Mouse (Mus musculus): ENCODE data around the gene Plbd1.

Gene Plbd1

GRCm38 (mm10) chr6:136653331-136653730 is 8.4 kb downstream of the Plbd1 start:
- DNase-seq (ENCODE audit: extremely low spot score, low spot score): no peak

- no peak for DNase-seq (ENCODE audit: extremely low spot score, low spot score)
Measured at GRCm38 (mm10) chr6:136650664-136651063, 11.1 kb downstream of the Plbd1 start.

GRCm38 (mm10) chr6:136647455-136647861 is 14.3 kb downstream of the Plbd1 start:
- DNase-seq (ENCODE audit: extremely low spot score, low spot score): no peak

GRCm38 (mm10) chr6:136646207-136646606 is 15.5 kb downstream of the Plbd1 start:
- no peak for DNase-seq (ENCODE audit: extremely low spot score, low spot score)

GRCm38 (mm10) chr6:136645754-136646153 is 16.0 kb downstream of the Plbd1 start:
- no peak for DNase-seq (ENCODE audit: extremely low spot score, low spot score)

- DNase-seq (ENCODE audit: extremely low spot score, low spot score): no peak
Measured at GRCm38 (mm10) chr6:136644171-136644570, 17.6 kb downstream of the Plbd1 start.

- no peak for DNase-seq (ENCODE audit: extremely low spot score, low spot score)
Measured at GRCm38 (mm10) chr6:136634982-136635381, 26.7 kb downstream of the Plbd1 start.

GRCm38 (mm10) chr6:136633719-136634118 is 28.0 kb downstream of the Plbd1 start:
- DNase-seq (ENCODE audit: extremely low spot score, low spot score): no peak

- no peak for DNase-seq (ENCODE audit: extremely low spot score, low spot score)
Measured at GRCm38 (mm10) chr6:136633154-136633553, 28.6 kb downstream of the Plbd1 start.

GRCm38 (mm10) chr6:136631945-136632534 is 29.7 kb downstream of the Plbd1 start:
- no peak for DNase-seq (ENCODE audit: extremely low spot score, low spot score)

- DNase-seq (ENCODE audit: extremely low spot score, low spot score): no peak
Measured at GRCm38 (mm10) chr6:136631519-136631918, 30.2 kb downstream of the Plbd1 start.

GRCm38 (mm10) chr6:136629639-136630038 is 32.1 kb downstream of the Plbd1 start:
- DNase-seq (ENCODE audit: extremely low spot score, low spot score): no peak

GRCm38 (mm10) chr6:136625421-136625820 is 36.3 kb downstream of the Plbd1 start:
- no peak for DNase-seq (ENCODE audit: extremely low spot score, low spot score)

GRCm38 (mm10) chr6:136620361-136621139 is 41.2 kb downstream of the Plbd1 start:
- DNase-seq (ENCODE audit: extremely low spot score, low spot score): peak; percentile 85

- no peak for DNase-seq (ENCODE audit: extremely low spot score, low spot score)
Measured at GRCm38 (mm10) chr6:136614156-136614555, 47.6 kb downstream of the Plbd1 start.

- no peak for DNase-seq (ENCODE audit: extremely low spot score, low spot score)
Measured at GRCm38 (mm10) chr6:136612312-136612711, 49.4 kb downstream of the Plbd1 start.

GRCm38 (mm10) chr6:136611351-136612215 is 50.1 kb downstream of the Plbd1 start:
- DNase-seq (ENCODE audit: extremely low spot score, low spot score): no peak

GRCm38 (mm10) chr6:136602601-136603000 is 59.1 kb downstream of the Plbd1 start:
- no peak for DNase-seq (ENCODE audit: extremely low spot score, low spot score)

GRCm38 (mm10) chr6:136594541-136594940 is 67.2 kb downstream of the Plbd1 start:
- no peak for DNase-seq (ENCODE audit: extremely low spot score, low spot score)

- DNase-seq (ENCODE audit: extremely low spot score, low spot score): no peak
Measured at GRCm38 (mm10) chr6:136590739-136591138, 71.0 kb downstream of the Plbd1 start.

- no peak for DNase-seq (ENCODE audit: extremely low spot score, low spot score)
Measured at GRCm38 (mm10) chr6:136566002-136566401, 95.7 kb downstream of the Plbd1 start.

Measured in neural tube, embryonic 10.5 days (tissue).